Mouse (Mus musculus) skeletal muscle tissue, adult 2 months (tissue): ENCODE results near the gene Fam92a.
"Not testable (repeated sequence)": the region's sequence is repeated elsewhere in the genome, so short reads cannot be mapped to it uniquely, and the experiment has no call there.

Experiments used
- DNase-seq: peaks from one replicate; pipeline ENCODE4 v3.0.0-alpha.2; 2012; ENCODE audit warnings: low read depth, low spot score

The Fam92a gene

DNA sequence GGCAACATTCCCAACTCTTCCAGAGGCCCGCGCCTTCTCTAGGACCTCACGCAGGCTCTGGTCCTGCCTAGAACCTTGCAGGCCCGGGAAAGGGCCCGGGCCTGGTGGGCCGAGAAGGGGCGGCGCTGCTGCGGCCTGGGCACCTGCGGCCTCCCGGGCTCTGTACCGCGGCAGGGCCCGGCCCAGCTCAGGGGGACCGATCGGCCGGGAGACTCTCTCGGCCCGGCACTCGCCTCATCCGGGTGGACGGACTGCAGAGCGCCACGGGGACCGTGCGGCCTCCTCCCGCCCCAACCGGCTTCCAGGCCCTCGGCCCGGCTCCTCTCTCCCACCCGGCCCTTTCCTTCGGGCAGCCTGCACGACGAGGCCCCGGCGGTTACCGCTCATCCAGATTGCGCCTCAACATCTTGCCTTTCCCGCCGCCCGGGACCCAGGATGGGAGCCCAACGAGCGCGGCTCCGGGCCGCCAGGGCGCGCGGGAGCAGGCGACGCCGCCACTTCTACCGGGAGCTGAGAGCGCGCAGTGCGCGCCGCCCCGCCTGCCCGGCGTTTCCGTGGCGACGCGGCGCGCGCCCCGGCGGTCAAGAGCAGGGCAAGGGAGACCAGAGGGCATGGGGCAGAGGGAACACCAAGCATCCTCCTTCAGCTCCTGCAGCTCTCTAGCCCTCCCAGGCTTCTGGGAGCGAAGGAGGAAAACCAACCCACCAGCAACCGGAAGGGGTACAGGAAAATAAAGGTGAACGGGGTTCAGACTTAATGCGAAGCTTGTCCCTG is at the start of gene Fam92a:
Gene Fam92a (minus strand): TSS at position 698 of the 774 bp plus-strand sequence.
- DNase-seq: peak; percentile 8

DNA sequence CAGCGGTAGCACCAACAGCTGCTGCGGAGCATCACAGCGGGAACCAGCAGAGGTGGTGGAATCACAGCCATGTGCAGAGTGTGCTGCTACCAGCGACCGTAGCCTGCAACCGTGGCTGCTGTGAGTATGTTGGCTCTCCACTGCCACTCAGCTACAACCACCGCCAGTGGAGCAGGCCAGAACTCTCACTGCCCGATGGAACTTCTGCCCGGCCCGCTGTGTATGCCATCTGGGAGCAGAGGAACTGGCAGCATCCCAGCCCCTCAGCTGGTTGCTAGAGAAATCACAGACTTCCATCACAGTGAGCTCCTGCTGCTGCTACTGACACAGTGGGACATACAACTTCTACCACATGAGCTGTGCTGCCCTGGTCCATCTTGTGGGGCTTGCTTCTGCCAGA is 7.2 kb upstream of the Fam92a start:
- no peak for DNase-seq

DNA sequence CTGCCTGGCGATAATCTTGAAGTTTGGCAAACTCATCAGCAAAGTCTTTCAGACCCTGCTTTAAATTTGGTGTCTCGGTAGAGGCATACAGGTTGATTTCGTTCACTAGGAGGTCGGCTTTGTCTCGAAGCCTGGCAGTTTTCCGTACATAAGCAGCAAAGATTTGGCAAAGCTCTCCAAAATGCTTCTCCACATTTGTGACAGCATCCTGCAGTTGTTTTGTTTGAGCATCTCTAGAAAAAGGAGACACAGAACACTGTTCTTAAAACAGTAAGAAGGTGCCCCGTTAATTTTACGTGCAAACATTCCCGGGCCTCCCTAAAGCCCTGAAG is 863 bp downstream of the Fam92a start:
- DNase-seq: no peak

DNA sequence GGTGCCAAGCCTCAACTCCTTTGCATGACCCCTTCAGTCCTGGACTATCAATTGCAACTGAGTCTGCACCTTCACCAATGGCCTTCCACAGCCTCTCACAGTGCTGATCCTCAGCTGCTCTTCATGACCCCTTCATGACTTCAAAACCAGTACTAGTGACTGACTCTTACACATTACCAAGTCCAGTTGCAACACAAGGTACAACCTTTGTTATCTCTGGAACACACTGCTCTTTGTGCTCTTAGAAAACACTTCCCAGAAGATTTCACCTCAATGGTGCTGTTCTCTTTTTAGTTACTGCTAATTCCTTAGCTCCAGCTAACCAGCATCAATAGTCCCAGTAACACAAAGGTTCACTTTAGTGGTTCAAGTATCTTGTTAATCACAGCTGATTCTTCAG is 24.2 kb downstream of the Fam92a start:
- no peak for DNase-seq

DNA sequence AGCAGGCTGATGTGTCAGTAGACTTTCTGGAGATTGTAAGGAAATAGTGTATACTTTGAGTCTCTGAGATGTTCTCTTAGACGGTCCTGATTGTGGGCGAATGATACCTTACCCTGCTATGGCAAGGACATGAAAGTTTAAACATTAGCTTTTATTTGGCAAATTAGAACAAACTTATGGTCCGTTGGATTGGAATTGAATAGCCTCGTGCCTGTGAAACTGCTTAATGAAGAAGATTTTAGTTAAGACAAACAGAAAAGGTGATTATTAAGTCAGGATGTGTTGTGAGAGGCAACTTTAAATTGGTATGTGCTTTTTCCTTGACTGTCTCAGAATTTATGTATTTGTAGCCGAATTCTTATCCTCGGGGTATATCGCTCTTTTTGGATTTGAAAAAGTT is 30.3 kb downstream of the Fam92a start:
- DNase-seq: not testable (repeated sequence)

DNA sequence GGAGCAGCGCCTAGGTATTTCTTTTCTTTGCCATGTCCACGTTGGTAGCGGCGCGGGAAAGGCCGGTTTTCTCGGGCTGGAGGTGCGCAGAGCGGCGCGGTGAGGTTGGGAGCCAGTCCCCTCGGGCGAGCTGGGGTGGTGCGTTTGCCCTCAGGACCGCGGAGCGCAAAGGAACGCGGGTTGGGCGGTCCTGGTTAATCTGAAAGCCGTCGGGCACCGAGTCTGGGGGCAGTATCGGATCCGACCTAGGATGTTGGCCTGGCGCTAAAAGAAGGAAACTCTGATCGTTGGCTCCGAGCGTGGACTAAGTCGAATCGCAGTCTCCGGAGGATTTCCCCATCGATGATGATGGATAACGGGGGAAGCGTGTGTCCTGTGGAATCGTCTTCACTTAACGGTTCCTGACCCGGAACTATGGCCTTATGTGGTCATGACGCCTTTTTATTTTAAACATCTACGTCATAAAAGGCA is 31.2 kb downstream of the Fam92a start:
- not testable (repeated sequence) for DNase-seq

DNA sequence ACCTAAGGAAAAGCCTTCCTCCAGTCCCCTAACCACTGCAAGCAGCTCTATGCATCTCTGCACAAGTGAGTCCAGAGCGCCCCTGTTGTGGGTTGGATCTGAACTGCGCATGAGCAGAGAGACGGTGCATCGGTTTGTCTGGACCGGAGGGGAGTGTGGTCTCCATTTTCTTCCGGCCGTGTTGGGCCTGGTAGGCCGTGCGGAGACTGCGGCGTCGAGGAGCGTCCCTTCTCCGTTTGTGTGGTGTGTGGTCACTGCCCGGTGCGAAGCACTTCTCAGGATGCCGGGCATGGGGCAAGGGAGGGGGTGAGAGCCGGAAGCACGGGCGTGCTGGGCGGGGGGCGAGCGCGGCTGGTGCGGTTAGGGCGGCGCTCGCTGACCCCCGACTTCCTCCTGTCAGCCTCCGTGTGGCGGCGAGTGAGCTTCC is 31.7 kb downstream of the Fam92a start, which contains the start of gene Rbm12b1:
Gene Rbm12b1 (plus strand): TSS at position 124 of the 427 bp plus-strand sequence.
- DNase-seq: peak; percentile 78
